Mouse (Mus musculus) CH12.LX (cell line): ENCODE results near the gene Rhbdl1.

Experiments
- KAT2A ChIP-seq: IDR thresholded peaks from 2 replicates; pipeline ENCODE4 v1.6.1; 2012; ENCODE audit warnings: low read length, improper control_type of control experiment, inconsistent platforms; ENCODE audit not compliant: insufficient replicate concordance
- ZC3H11A ChIP-seq: IDR thresholded peaks from 2 replicates; pipeline ENCODE4 v1.6.1; 2012; ENCODE audit warnings: low read depth, mild to moderate bottlenecking, inconsistent platforms, low read length, improper control_type of control experiment

DNA sequence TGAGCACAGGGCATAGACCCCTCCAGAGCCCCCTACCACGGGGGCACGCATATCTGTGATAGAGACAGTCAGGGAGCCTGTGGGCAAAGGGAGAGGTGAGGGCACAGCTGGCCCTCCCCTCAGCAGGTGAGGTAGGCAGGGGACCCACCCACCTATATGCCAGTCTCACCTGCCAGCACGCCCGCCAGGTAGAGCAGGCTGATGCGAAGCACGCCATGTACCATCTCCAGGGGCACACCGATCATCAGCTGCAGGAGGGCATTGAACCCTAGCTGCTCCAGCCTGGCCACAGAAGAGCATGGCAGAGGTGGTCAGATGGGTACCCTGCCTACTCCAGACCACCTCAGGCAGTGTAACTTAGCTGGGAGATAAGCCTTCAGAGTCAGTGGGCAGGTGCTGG is 1.8 kb downstream of the Rhbdl1 start:
- TF ChIP-seq KAT2A: no peak
- TF ChIP-seq ZC3H11A: no peak
